Mouse (Mus musculus): ENCODE measurements at regions not wholly inside any gene's neighbourhood (a gene's known extent, or its start where the extent isn't known, plus 50 kb on each side); places are given as distances from the start of the nearest gene placed in this dataset.
"Not testable (repeated sequence)": the region's sequence is repeated elsewhere in the genome, so short reads cannot be mapped to it uniquely, and the experiment has no call there.

DNA sequence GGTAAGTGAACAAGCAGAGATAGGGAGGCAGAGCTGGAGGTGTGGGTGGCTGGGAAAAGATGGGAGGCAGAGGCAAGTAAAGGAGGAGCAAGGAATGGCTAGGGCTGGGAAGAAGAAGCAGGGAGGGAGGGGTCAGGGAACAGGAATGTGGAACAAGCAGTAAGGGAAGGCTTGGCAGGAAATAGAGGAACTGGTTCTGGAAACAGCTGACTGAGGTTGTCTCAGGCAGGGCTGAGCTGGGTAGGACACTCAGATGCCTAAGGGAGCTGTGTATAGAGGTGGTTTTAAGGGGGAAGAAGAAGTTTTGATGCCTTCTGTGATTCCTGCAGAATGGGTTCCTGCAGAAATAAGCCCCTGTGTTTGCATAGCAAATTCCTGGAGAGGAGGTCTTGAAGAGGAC, 92.7 kb downstream of the Nucb2 start:
- no peak for DNase-seq

DNA sequence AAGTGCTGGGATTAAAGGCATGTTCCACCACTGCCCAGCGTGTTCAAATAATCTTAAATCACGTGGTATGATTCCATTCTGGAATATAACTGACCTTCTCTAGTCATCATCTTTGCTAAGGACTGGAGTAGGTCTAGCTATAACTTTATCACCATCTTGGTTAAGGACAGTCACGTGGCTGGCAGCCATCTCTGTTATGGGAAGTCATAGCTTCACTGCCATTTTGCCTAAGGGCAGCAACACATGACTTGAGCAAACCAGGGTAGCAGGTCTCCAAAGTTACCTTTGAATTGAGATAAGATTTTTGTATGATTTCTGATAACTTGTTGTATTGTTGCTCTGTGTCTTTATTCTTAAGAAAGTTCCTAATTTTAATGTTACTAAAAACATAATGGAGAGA, 96.2 kb downstream of the Nucb2 start:
- no peak for DNase-seq

DNA sequence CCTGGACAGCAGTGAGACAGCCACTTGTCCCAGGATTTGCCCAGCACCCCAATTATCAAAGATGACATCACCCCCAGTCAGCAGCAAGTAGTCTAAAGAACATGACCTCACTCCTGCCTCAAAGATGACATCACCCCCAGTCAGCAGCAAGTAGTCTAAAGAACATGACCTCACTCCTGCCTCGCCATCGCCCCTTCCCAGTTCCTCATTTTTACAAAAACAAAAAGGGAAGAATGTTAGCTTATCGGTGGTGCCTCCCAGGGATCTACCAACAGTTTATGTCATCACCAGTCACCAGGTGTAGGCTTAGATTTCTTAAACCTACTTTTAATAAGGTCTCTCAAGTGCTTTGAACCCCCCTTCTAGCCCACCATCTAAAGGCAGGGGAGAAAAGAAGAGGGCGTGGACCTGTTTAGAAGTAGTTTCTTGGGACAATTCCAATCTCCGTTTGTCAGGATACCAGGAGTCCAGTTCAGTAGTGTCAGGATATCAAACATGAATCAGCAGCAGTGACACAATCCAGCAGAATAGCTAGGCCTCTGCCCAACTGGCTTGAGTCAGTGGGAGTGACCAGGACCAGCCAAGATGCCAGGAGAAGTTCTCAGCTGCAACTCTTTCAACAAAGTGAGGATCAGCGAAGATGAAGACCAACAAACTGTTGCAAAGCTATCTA, 99.1 kb downstream of the Nucb2 start:
- DNase-seq: no peak

DNA sequence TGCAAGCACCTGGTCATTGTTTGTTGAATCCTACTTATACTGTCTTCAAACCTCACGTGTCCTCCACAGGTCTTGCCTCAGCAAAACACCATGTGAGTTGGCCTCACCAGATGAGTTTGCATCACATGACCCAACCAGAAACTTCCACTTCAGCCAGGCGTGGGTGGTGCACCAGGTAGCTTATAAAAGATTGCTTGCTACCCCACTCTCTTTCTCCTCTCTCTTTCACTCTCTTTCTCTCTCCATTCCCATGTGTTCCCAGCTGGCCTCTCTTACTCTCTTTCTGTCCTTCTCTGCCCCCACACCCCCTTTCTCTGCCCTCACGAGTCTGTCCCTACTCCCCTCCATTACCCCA, 99.6 kb downstream of the Nucb2 start:
- DNase-seq: no peak

DNA sequence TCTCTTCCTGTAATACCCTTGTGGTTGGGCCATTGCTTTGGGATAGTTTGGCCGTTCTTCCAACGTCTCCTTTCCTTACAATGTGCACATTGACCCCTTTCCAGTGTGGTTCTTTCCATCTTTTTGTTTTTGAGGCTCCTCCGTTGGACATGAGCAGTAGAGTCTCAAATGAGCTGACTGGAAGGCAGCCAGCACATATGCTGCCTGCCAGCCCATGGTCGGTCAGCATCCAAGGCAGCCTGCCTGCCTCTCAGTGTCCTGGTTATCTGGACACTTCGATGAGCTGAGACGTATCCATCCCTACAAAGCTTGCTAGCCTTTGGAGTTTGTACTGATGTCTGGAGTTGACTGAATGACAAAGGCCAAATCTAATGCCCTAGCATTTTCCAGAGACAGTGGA, 102.1 kb downstream of the Nucb2 start:
- no peak for DNase-seq

DNA sequence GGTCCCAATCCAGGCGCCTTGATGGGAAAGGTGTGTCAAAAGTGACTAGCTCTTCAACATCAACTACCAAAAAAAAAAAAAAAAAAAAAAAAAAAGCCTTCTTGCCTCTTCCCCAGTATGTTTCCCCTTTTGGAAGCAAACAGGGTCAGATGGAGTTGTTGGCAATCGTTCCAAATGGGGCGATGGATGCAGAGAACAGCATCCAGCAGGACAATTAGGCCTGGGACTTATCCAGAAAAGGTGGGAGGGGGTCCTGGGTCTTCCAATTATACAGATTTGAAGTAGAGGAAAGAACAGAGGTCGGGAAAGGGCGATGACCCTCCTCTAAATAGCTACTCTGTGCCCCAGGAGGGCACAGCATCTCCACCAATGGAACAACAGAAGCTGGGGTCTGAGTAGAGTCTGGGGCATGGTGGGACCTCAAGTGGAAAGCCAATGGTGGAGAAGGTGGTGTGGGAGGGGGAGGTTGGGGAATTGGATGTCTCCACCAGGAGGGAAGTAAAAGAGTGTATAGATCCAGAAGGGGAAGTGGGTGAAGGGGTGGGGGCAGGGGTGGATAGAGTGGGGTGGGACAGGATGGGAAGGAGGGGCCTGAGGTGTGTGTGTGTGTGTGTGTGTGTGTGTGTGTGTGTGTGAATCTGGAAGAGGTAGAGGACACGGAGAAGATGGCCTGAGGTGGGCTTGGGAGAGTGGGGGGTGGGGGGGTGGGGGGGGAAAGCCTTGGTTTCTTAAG, 102.7 kb downstream of the Nucb2 start:
- no peak for DNase-seq

DNA sequence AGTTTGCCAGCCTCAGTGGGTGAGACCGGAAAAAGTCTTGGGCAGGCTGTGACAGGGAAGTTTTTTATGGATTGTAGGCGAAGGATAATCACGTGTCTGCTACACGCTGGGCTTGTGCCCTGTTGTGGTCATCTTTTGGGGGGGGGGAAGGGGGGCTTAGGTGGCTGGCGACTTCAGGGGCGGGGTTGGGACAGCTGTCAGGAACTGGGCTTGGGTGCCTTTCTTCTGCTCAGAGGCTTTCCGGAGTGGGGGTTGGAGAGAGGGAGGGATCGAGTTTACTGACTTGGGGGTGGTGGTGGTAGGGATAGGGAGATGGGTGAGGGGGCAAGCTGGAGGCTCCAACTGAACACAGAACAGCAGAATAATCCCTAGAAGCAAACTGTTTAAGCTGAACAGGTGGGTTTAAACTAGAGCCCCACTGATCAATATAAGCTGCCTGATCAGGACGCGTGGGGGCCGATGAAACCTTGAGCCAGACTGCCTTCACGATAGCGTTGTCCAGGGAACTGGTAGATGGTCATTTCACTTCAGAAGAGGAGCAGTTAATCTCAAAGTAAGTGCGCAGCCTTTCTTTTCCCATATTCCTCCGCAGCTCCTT, 103.6 kb downstream of the Nucb2 start:
- DNase-seq: peak; percentile 21

DNA sequence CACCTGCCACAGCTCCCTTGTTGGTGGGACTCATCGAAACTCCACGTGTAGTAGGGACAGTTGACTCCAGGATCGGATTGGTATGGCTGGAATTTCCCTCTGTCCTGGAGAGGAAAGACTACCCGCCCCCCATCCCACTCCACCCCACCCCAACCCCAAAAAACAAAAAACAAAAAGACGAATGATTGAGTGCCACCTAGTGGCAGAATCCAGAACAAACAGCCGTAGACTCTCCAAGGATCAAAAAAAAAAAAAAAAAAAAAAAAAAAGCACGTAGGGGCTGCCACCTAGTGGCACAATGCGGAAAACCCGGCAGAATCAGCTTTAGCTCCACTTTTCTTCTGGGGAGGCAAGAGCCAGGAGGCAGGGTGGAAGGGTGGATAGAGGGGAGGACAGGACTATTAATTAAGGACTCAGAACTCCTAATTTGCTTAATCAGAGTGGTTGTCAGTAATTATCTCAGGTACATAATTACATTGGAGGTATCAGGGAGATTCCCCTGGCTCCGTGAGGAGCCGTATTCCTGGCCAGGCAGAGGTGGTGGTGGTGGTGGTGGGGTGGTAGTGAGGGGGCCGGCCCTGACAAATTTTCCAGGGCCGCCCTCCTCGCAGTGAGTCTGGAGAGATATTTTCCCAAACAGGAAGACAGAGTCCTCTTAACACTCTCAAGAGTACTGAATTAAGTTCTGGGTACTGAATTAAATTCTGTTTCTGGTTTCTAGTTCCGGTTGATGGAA, 104.3 kb downstream of the Nucb2 start:
- DNase-seq: peak; percentile 78

DNA sequence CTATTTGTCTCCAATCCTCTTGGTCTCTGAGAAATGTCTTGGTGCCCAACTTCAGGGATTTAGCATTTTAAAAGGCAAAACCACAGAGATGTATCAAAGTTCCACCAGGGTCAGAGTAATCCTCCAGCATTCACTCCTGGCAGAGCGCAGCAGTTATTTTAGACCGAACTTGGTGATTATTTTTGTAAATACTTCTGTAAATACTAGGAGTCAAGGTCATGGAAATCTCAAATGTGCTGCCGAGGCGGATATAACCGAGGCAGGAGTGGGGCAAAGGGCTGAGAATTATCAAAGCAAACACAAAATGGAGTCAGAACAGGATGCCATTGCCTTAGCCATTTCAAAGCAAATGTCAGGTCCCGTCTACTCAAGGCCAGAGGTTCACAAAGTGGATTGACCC, 105.2 kb downstream of the Nucb2 start:
- no peak for DNase-seq

DNA sequence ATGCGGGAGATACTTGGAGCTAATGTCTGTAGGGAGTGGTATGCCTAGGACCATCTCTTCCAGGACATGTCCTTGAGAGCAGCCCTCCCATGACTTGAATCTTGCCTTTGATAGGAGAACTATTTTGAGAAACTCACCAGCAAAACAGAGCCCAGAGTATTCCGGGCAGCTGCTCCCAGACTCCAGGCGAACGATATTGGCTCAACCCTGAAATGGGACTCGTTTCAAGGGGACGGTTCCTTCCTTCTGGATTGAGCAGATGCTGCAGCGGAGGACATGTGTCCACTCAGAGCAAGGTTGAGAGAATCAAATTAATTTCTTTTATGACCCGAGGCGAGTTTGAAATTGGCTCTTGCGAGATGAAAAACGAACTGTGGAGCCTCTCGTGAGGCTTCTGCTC, 105.7 kb downstream of the Nucb2 start:
- no peak for DNase-seq

DNA sequence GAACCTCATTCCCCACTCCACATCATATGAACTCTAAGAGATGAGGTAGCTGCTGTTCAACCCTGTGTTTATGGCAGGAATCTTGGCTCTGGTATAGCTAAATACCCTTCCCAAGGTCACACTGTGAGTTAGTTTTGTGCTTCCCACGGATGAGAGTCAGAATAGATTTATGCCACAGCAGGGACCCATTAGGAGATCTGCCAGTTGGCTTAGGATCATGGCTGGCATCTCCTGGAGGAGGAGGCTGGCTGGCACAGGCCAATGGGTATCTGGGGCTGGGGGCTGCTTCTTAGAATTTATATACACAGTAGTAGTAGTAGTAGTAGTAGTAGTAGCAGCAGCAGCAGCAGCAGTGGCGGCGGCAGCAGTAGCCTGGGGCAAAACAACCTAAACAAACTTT, 111.8 kb downstream of the Nucb2 start:
- DNase-seq: no peak

DNA sequence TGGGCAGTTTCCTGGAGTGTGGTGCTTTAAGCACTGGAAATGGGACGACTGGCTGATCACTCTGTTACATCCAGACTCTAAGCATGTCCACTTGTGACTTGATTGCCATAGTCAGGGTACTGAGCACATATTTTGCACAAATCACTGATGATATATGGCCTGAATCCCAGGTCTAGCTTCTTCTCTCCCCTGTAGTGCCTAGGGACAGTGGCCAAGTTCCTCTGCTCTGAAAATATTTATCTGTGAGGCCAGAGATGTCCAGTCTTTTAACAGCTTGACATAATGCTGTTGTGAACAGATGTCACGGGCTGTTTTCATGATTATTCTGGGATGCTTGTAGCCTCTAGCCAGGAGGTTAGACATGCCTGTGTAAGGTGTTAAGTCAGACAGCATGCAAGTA, 115.5 kb downstream of the Nucb2 start:
- no peak for DNase-seq

DNA sequence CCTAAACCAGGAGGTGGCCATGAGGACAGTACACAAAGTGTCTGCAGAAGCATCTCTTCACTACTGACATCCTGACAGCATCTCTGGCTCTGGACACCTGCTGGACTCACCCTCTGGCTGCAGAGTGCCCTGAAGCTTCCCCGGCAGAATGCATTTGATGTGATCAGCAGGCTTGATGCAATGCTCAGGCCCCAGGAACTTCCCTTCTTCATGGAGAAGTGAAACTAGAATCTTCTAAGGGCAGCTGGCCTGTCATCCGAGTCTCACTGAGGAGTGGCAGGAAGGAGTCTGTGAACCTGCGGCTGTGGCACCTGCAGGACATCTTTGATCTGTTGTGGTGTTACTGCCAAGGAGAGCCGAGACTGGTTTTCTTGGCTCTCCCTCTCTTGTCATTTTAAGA, 116.2 kb downstream of the Nucb2 start:
- DNase-seq: no peak

DNA sequence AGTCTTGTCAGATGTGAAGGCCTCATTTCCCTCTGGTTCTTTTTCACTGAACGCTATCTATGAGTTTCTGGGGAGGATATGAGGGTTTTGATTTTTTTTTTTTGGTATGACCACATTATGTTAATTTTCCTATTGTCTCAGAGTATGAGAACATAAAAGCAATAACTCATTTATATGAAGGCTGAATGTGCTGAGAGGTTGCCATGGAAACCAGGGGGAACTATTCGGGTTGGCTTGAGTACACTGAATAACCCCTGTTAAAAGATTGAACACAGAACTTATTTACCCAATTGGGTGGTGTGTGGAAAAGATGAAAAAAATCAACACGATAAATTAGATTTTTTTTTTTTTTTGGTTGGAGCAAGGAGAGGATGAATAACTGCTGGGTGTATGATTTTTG, 129.0 kb downstream of the Nucb2 start:
- DNase-seq: no peak

DNA sequence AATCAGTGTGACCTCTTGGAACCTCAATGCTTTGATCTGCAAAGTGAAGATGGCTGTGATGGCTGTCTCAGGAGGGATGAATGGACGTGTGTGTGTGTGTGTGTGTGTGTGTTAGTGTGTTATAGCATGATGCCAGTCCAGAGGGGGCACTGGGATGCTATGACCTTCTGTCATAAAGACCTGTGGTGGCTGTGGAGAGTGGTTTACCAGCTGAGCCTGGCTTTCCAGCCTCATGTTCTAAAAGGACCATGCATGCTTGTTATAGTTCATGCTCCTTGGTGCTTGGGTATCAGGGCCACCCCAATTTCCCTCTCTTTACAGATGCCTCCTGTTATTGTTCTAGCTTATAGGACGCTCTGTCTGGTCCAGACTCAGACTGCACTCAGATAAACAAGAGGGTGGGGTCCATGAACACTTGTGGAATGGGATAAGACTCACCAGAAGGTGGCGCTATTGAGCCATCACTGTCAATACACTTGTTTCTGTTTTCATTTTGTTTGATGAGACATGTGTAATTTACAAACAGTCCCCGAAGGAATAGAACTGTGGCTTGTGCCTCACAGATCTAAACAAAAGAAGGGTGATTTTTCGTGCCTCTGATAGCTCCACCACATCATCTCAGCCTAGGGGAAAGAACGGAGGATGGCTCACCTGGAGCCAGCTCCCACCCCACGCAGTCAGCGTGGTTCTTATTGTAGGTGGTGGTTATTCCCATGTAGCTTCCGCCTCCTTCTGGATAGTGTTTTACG, 140.9 kb downstream of the Nucb2 start:
- DNase-seq: peak; percentile 54

DNA sequence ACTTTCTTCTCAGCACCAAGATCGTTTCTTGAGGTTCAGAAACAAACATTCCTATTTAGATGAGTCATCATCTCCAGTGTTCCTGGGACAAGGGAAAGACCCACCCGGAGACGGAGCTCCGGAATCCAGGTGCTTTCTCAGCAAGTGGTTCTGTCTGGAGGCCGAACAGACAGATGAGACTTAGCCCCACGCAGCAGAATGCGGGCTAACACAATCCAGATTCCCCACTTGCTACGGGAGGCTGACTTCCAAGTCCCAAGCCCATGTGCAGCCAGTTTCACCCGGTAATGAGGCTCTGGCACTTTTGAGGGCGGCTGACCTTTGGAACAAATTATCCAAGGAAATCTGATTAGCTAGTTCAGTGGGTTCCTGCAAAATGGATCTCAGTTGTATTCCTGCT, 150.3 kb downstream of the Nucb2 start:
- no peak for DNase-seq

DNA sequence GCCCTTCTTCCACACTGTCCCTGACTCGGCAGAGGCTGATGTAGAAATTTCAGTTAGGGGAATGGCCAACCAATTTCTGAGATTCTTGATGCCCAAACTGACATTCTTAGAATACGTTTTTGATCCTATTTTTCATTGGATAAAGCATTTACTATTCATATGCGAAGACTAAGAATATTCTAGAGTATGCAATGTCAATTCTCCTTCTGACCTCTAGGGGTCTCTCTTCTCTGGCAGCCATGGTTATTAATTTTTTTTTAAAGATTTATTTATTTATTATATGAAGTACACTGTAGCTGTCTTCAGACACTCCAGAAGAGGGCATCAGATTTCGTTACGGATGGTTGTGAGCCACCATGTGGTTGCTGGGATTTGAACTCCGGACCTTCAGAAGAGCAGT, 152.9 kb downstream of the Nucb2 start:
- DNase-seq: not testable (repeated sequence)

DNA sequence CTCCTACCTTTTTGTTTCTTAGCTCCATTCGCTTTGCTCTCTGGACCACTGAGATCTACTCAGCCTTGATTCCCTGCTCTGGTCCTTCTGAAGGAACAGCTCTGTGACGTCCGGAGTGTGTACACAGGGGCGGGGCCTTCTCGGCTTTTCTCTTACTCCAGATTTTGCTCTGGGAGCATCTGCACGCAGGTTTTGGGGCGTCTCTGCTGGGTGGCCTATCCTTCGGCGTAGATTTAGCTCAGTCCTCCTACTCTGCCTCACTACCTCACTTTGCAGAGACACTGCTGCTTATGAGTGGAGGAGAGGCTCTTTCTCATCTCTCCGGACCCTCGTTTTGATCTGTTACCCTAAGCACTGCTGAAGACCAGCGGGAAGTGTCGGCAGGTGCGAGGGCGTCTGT, 161.4 kb downstream of the Nucb2 start:
- DNase-seq: no peak

DNA sequence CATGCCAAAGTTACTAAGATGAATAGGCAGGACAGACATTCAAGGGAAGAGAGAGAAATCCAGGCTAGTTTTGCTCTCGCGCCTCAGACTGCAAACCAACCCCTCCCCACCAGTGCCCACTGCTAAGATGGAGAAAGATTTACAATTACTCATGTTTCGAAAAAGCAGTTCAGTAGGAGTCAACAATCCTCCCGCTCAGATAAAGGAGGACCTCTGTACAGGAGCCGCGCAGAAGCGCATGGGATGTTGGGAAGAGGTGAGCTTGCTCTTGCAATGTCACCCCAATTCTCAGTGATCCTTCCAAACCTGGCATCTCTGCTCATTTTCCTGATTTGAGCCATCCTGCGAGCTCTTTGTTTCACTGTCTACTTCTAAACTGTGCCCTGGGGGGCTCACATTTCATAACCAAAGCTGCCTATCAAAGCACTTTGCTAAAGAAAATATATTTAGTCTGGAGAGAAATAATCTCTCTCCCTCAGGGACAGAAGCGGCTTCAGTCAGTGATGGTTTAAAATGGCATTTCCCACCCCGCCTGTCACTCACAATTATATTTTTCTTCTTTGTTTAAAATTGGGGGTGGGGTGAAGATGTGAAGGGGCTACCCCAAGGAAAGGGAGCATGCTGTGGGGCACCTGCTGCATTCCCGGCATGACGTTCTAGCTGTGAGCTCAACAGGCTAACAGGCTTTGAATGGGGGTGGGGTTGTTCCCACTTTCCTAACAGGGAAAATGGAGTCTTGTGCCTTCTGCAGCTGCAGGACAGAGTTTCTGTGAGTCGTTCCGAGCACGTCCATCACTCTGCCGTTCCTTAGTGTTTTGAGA, 170.2 kb downstream of the Nucb2 start:
- no peak for DNase-seq

DNA sequence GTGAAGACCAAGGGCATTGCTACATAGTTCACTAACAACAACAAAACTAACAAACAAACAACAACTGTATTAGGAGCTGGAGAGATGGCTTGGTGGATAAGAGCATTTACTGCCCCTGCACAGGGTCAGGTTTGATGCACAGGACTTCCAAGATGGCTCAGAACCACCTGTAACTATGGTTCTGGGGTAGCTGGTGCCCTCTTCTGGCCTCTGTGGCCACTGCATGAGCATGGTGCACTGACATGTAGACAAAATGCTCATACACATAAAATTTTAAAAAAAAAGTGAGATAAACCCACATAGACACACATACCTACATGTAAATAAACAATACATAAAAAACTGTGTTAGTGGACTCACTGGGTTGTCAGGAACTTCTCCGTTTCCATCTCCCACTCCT, 172.5 kb downstream of the Nucb2 start:
- DNase-seq: no peak

DNA sequence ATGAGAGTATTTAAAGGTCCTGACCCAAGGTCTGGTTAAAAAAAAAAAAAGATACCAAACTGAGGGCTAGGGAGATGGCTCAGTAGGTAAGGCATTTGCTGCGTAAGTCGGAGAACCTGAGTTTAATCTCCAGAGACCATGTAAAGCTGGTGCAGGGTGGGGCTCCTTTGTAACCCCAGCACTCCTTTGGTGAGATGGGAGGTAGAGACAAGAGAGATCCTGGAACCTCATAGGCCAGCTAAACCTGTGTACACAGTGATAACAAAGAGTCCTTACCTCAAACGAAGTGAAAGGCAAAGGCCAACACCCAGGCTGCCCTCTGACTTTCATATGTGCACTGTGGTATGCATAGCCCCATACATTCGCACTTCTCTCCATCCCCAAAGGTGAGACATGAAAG, 175.0 kb downstream of the Nucb2 start:
- DNase-seq: no peak

DNA sequence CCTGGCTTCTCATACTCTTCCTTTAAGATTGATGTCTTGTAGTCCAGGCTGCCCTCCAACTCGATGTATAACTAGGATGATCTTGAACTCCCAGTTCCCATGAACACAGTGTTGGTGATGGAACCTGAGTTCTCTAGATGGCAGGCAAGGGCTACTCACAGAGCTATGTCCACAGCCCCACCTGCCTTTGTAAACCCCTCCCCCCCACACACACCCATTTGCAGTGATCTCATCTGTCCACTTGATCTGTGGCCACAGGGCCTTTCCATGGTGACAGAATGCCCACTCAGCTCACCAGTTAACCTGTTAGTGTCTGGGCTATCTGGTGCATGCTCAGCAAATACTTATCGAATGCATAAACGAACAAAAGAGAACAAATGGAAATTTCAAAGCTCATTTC, 176.4 kb downstream of the Nucb2 start:
- no peak for DNase-seq
